In the genomic region with DNA sequence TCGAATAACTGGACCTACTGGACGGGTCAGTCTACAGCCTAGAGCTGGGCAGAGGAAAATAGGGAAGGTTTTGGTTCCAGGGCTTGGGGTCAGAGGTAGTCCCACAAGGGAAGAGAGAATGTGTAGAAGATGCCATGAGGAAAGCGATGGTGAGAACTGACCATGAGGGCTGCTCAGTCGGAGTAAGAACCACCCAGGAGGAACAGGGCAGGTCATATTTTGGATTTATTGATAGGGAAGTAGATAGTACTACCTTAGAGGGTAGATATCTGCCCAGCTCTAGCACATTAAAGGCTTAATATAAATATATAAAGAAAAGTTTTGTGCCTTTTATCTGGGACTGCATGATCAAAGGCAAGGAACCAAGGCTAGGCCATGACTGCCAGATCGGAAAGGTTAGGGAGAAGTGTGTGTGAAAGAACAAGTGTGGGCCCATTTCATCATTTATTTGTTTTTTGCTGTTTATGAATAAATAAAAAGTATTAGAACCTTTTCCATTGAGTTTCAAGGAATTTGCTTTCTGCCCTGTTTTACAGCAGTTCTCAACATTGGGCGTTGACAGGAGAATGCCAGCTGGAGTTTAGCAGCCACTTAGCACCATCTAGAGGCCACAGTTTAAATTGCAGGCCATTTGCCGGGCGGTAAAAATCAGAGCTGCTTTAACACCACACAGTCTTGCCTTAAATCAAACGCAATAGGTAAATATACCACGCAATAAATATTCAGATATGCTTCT, we compare ENCODE assay signal across 9 mouse cellular contexts. TPM values are rescaled to one million over a fixed set of nuclear protein-coding genes. Genes with fewer than 3 reads are reported as not detected.
DNase-seq lines count a peak whose midpoint lies in the region; ATAC-seq and TF ChIP-seq lines count a peak whose summit lies in the region.
"Had no signal": no experiment of that assay in that cellular context is flagged by ENCODE, and none has a peak within 500 bp of the region (broad histone marks: within the 10 kb centered on the region; RNA-seq: fewer than 3 reads in every experiment).

No protein-coding gene starts in this region.

- no peak overlapping the region for H3K27ac ChIP-seq in forebrain, embryonic 12.5 days
- no peak overlapping the region for H3K27ac ChIP-seq in midbrain, embryonic 12.5 days (replicated peaks)

- intact Hi-C loops in heart, postnatal 25 days (cut with DNase I): loop anchor here (2.0 kb wide), 1 partner anchor 752 kb away; no protein-coding TSS in a partner anchor

- DNase-seq in heart, adult 18-20 months: peak; percentile 26 to 74
- DNase-seq in heart, postnatal 25 days (ENCODE audit: low spot score): no peak
- DNase-seq in brain, embryonic 14.5 days (ENCODE audit: low read depth): peak; percentile 81
- peak; percentile 20 for DNase-seq in hindlimb bud, embryonic 11.5 days (ENCODE audit: extremely low spot score, low read depth, low spot score)
- DNase-seq in left cerebral cortex, adult 18-20 months (ENCODE audit: low spot score in 2 of 2): peak; percentile 61 to 69
- DNase-seq in telencephalon, adult 2 months (ENCODE audit: low read depth, low spot score): peak; percentile 10

- H3K9me3 ChIP-seq in forebrain, embryonic 12.5 days: no peaks in the 10 kb centered on the region
- H3K9me3 ChIP-seq in midbrain, embryonic 12.5 days: no peaks in the 10 kb centered on the region

- no peak overlapping the region for H3K4me2 ChIP-seq in forebrain, embryonic 12.5 days
- no peak overlapping the region for H3K4me2 ChIP-seq in midbrain, embryonic 12.5 days (replicated peaks)

- H3K27me3 ChIP-seq in forebrain, embryonic 12.5 days: no peaks in the 10 kb centered on the region
- H3K27me3 ChIP-seq in midbrain, embryonic 12.5 days: 0 out of 2 replicates have a peak, but pooled peaks cover 3% of the 10 kb centered on the region

- no peak overlapping the region for H3K9ac ChIP-seq in forebrain, embryonic 12.5 days
- no peak overlapping the region for H3K9ac ChIP-seq in midbrain, embryonic 12.5 days (replicated peaks)

- TF ChIP-seq CTCF in brain, embryonic 14.5 days (IDR thresholded peaks at IDR 0.05; ENCODE audit: borderline replicate concordance, extremely low read depth, insufficient read depth, insufficient read length): peak; percentile 89

- no peak for TF ChIP-seq POLR2A in brain, embryonic 14.5 days (IDR thresholded peaks at IDR 0.05; ENCODE audit: borderline replicate concordance, extremely low read depth, insufficient read depth, insufficient read length, poor library complexity, severe bottlenecking)

- peak; percentile 79 for ATAC-seq in forebrain, embryonic 12.5 days (ENCODE audit: low FRiP score)
- peak; percentile 75 for ATAC-seq in midbrain, embryonic 12.5 days (ENCODE audit: low FRiP score, low read depth)

- no peak overlapping the region for H3K4me3 ChIP-seq in forebrain, embryonic 12.5 days (replicated peaks)
- H3K4me3 ChIP-seq in midbrain, embryonic 12.5 days: no peak overlapping the region

- no peaks in the 10 kb centered on the region for H3K4me1 ChIP-seq in forebrain, embryonic 12.5 days
- no peaks in the 10 kb centered on the region for H3K4me1 ChIP-seq in midbrain, embryonic 12.5 days

- no peaks in the 10 kb centered on the region for H3K36me3 ChIP-seq in forebrain, embryonic 12.5 days (replicated peaks)
- H3K36me3 ChIP-seq in midbrain, embryonic 12.5 days: no peaks in the 10 kb centered on the region

- WGBS in forebrain, embryonic 12.5 days: 51% methylated on average over 10 of the region's 10 CpGs
- 50% methylated on average over 10 of the region's 10 CpGs for WGBS in midbrain, embryonic 12.5 days

RNA-seq across cellular contexts. Expression of gene Vmn2r7, which starts 53.9 kb away (rescaled TPM):
- total RNA-seq in heart, adult 18-20 months (2021): not detected
- not detected for total RNA-seq in heart, postnatal 25 days (2021)
- polyA plus RNA-seq in brain, embryonic 14.5 days (2012; rRNA removed): not detected in 2 replicates
- polyA plus RNA-seq in forebrain, embryonic 12.5 days (2016; fragmentation: Nextera tagmentation; extraction: Ambion mirVana): not detected in 2 replicates
- total RNA-seq in left cerebral cortex, adult 18-20 months (2021): not detected
- not detected in 2 replicates for polyA plus RNA-seq in midbrain, embryonic 12.5 days (2016; fragmentation: Nextera tagmentation; extraction: Ambion mirVana)
- polyA plus RNA-seq: liver, embryonic 16.5 days had no signal
